Mouse (Mus musculus) cerebellum, adult 9-10 months (tissue): ENCODE data around the gene Tmub2.

Experiments
- DNase-seq: peaks from one replicate; pipeline ENCODE4 v3.0.0; 2022

The Tmub2 gene

GRCm38 (mm10) chr11:102308104-102308503, 23.4 kb downstream of the Tmub2 start:
- peak; percentile 36 for DNase-seq

GRCm38 (mm10) chr11:102308979-102309378, 24.2 kb downstream of the Tmub2 start:
- DNase-seq: peak; percentile 95

GRCm38 (mm10) chr11:102309821-102310617, 25.3 kb downstream of the Tmub2 start:
- peak; percentile 51 for DNase-seq

- DNase-seq: peak; percentile 50
Observed at GRCm38 (mm10) chr11:102310768-102311695, 26.3 kb downstream of the Tmub2 start.

GRCm38 (mm10) chr11:102311966-102312365, 27.2 kb downstream of the Tmub2 start:
- no peak for DNase-seq

- DNase-seq: no peak
Observed at GRCm38 (mm10) chr11:102312586-102312985, 27.9 kb downstream of the Tmub2 start.

- no peak for DNase-seq
Observed at GRCm38 (mm10) chr11:102314321-102314720, 29.6 kb downstream of the Tmub2 start.

GRCm38 (mm10) chr11:102315690-102316571, 31.2 kb downstream of the Tmub2 start:
- DNase-seq: peak; percentile 78

- DNase-seq: peak; percentile 89
Observed at GRCm38 (mm10) chr11:102316572-102317297, 32.0 kb downstream of the Tmub2 start.

- peak; percentile 68 for DNase-seq
Observed at GRCm38 (mm10) chr11:102317298-102317900, 32.7 kb downstream of the Tmub2 start.

GRCm38 (mm10) chr11:102317901-102318575, 33.3 kb downstream of the Tmub2 start:
- DNase-seq: peak; percentile 69

- no peak for DNase-seq
Observed at GRCm38 (mm10) chr11:102318576-102319409, 34.1 kb downstream of the Tmub2 start.

- DNase-seq: peak; percentile 94
Observed at GRCm38 (mm10) chr11:102319410-102319792, 34.7 kb downstream of the Tmub2 start, which contains the start of gene Ubtf. Gene Ubtf (minus strand): TSS chr11:102319742.

- peak; percentile 94 for DNase-seq
Observed at GRCm38 (mm10) chr11:102319941-102320685, 35.4 kb downstream of the Tmub2 start.

GRCm38 (mm10) chr11:102320686-102321005, 35.9 kb downstream of the Tmub2 start:
- DNase-seq: peak; percentile 85

GRCm38 (mm10) chr11:102321931-102322330, 37.2 kb downstream of the Tmub2 start:
- DNase-seq: peak; percentile 58

GRCm38 (mm10) chr11:102323516-102323915, 38.8 kb downstream of the Tmub2 start:
- DNase-seq: no peak

GRCm38 (mm10) chr11:102327250-102327649, 42.5 kb downstream of the Tmub2 start:
- DNase-seq: no peak

GRCm38 (mm10) chr11:102327839-102328238, 43.1 kb downstream of the Tmub2 start:
- DNase-seq: no peak
